Mouse (Mus musculus) layer of hippocampus, adult 9-10 months (tissue): ENCODE data around the gene Stard13.

Experiments used
- DNase-seq: peaks from one replicate; pipeline ENCODE4 v3.0.0; 2022; ENCODE audit warnings: low spot score

The Stard13 gene

GRCm38 (mm10) chr5:151180176-151180785 lies 53.4 kb downstream of the Stard13 start:
- no peak for DNase-seq

- DNase-seq, result no peak
Measured at GRCm38 (mm10) chr5:151177171-151177570, 56.5 kb downstream of the Stard13 start.

- DNase-seq, result no peak
Measured at GRCm38 (mm10) chr5:151175897-151176313, 57.7 kb downstream of the Stard13 start.

- DNase-seq, result no peak
Measured at GRCm38 (mm10) chr5:151174485-151175460, 58.9 kb downstream of the Stard13 start.

GRCm38 (mm10) chr5:151173774-151174173 lies 59.9 kb downstream of the Stard13 start:
- DNase-seq, result no peak

- DNase-seq, result no peak
Measured at GRCm38 (mm10) chr5:151170168-151170750, 63.4 kb downstream of the Stard13 start.

GRCm38 (mm10) chr5:151168191-151168590 lies 65.4 kb downstream of the Stard13 start:
- DNase-seq, result no peak

- no peak for DNase-seq
Measured at GRCm38 (mm10) chr5:151167641-151168040, 66.0 kb downstream of the Stard13 start.

GRCm38 (mm10) chr5:151166266-151166665 lies 67.4 kb downstream of the Stard13 start:
- DNase-seq, result no peak

GRCm38 (mm10) chr5:151165381-151166016 lies 68.1 kb downstream of the Stard13 start:
- no peak for DNase-seq

GRCm38 (mm10) chr5:151164815-151165214 lies 68.8 kb downstream of the Stard13 start:
- DNase-seq, result no peak

GRCm38 (mm10) chr5:151162642-151163041 lies 71.0 kb downstream of the Stard13 start:
- no peak for DNase-seq

- no peak for DNase-seq
Measured at GRCm38 (mm10) chr5:151155247-151155646, 78.4 kb downstream of the Stard13 start.

GRCm38 (mm10) chr5:151154780-151155179 lies 78.9 kb downstream of the Stard13 start:
- DNase-seq, result no peak

GRCm38 (mm10) chr5:151154030-151154429 lies 79.6 kb downstream of the Stard13 start:
- DNase-seq, result no peak

GRCm38 (mm10) chr5:151151549-151151948 lies 82.1 kb downstream of the Stard13 start:
- no peak for DNase-seq

- no peak for DNase-seq
Measured at GRCm38 (mm10) chr5:151149509-151149908, 84.1 kb downstream of the Stard13 start.

- no peak for DNase-seq
Measured at GRCm38 (mm10) chr5:151148079-151148478, 85.6 kb downstream of the Stard13 start.

GRCm38 (mm10) chr5:151145807-151146206 lies 87.8 kb downstream of the Stard13 start:
- no peak for DNase-seq

- DNase-seq, result no peak
Measured at GRCm38 (mm10) chr5:151143955-151144354, 89.7 kb downstream of the Stard13 start.

- DNase-seq, result no peak
Measured at GRCm38 (mm10) chr5:151142671-151143601, 90.7 kb downstream of the Stard13 start.
